Mouse (Mus musculus): ENCODE results near the gene Myo1a.
A peak's percentile ranks its signal among the peaks of the same experiment; 100 is the strongest.

The Myo1a gene

GRCm38 (mm10) chr10:127728437-127728836 lies 23.5 kb downstream of the Myo1a start:
- DNase-seq (ENCODE audit: low spot score): no peak

GRCm38 (mm10) chr10:127730285-127730932 lies 25.4 kb downstream of the Myo1a start:
- DNase-seq (ENCODE audit: low spot score): no peak

- no peak for DNase-seq (ENCODE audit: low spot score)
Observed at GRCm38 (mm10) chr10:127730933-127731310, 26.0 kb downstream of the Myo1a start.

GRCm38 (mm10) chr10:127731397-127731796 lies 26.4 kb downstream of the Myo1a start:
- DNase-seq (ENCODE audit: low spot score): no peak

DNA sequence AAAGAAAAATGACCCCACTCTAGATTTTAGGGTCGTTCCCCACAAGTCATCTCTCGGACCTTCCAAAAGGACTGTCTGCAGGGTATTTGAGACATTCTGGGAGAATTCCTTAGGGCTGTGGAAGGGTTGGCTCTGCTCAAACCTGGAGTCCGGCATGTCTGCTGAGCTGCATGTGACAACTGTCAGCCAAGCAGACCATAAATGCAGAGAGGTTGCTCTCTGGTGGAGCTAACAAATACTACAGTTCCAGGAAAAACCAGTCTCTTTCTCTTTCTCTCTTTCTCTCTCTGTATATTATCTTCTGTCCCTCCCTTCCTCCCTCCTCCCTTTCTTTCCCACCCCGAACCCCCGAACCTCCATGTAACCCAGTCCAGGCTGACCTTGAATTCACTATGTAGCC lies 29.5 kb downstream of the Myo1a start:
- no peak for DNase-seq (ENCODE audit: low spot score)

GRCm38 (mm10) chr10:127736266-127736665 lies 31.3 kb downstream of the Myo1a start:
- DNase-seq (ENCODE audit: low spot score): no peak

GRCm38 (mm10) chr10:127736916-127737315 lies 31.9 kb downstream of the Myo1a start:
- no peak for DNase-seq (ENCODE audit: low spot score)

DNA sequence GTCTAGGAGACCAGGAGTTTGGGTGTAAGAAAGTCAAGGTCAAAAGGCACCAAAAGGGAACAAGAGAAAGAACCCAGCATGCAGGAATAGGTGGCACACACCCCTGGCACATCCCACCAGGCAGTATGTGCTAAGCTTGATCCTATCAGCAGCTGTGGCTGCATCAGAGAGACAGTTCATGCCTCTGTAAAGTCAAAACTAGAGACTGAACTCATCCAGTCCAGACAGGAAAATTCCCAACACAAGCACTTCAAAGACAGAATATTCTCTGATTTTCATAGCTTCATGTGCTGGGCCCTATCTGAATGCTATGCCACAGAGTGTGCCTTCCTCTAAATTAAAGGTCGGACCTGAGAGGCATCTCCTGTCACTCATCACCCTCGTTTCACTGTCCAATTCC lies 32.6 kb downstream of the Myo1a start:
- DNase-seq (ENCODE audit: low spot score): no peak

DNA sequence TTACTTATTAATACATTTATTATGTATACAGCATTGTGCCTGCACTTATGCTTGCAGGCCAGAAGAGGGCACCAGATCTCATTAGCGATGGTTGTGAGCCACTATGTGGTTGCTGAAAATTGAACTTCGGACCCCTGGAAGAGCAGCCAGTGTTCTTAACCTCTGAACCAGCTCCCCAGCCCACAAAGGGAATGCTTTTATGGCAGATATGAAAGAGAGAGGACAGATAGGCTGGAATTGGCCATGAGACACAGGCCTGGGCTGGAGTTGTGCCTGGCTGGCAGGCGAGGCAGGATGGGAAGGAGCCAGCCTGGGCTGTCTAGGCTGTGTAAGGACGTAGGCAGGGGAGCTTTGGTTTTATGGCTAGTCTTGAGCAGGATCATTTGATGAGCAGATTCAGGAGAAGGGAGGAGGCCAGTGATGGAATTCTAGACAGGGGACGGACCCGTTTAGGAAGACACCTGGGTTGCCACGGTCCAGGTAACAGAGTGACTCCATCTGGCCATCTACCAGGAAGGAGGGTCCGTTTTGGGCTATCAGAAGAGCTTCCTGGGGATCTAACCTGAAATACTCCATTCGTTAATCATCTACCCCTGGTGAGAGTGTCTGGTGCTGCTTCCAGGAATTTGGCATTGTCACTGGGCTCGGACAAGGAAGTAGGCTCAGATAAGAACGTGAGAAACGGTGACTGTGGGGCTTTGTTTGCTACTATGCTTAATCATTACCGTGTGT lies 33.3 kb downstream of the Myo1a start:
- no peak for DNase-seq (ENCODE audit: low spot score)

GRCm38 (mm10) chr10:127739083-127739660 lies 34.2 kb downstream of the Myo1a start, which contains the start of gene Zbtb39:
Gene Zbtb39 (plus strand): TSS chr10:127739538.
- peak; percentile 60 for DNase-seq (ENCODE audit: low spot score)

- DNase-seq (ENCODE audit: low spot score): peak; percentile 29
Observed at GRCm38 (mm10) chr10:127739661-127740161, 34.7 kb downstream of the Myo1a start.

- DNase-seq (ENCODE audit: low spot score): no peak
Observed at GRCm38 (mm10) chr10:127744661-127745060, 39.7 kb downstream of the Myo1a start.

DNA sequence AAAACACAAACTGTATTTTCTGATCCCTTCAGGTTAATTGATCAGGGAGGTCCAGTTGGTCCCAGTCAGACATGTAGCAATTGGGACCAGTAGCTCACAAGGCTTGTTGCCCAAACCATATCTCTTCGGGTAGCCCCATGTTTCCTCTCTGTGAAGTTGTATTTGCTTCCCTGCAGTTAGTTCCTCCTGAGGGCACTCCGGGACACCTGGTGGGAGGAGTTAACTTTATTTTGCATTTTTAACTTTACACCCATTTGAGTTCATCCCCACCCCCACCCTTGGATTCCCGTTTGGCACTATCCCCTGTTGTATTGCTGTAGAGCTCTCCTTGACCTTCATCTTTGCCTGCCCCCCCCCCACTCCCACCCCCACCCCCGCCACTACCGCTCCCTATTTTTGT lies 40.9 kb downstream of the Myo1a start:
- no peak for DNase-seq (ENCODE audit: low spot score)

GRCm38 (mm10) chr10:127747254-127747653 lies 42.3 kb downstream of the Myo1a start:
- DNase-seq (ENCODE audit: low spot score): no peak

GRCm38 (mm10) chr10:127748847-127749612 lies 44.1 kb downstream of the Myo1a start:
- no peak for DNase-seq (ENCODE audit: low spot score)

GRCm38 (mm10) chr10:127750136-127750777 lies 45.3 kb downstream of the Myo1a start:
- DNase-seq (ENCODE audit: low spot score): no peak

GRCm38 (mm10) chr10:127751548-127751947 lies 46.6 kb downstream of the Myo1a start, which contains the start of gene Gpr182:
Gene Gpr182 (minus strand): TSS chr10:127751732.
- no peak for DNase-seq (ENCODE audit: low spot score)

- no peak for DNase-seq (ENCODE audit: low spot score)
Observed at GRCm38 (mm10) chr10:127754566-127755166, 49.7 kb downstream of the Myo1a start.

- no peak for DNase-seq (ENCODE audit: low spot score)
Observed at GRCm38 (mm10) chr10:127755246-127755645, 50.3 kb downstream of the Myo1a start.

- DNase-seq (ENCODE audit: low spot score): no peak
Observed at GRCm38 (mm10) chr10:127755770-127756468, 50.9 kb downstream of the Myo1a start.
